Mouse (Mus musculus): Measurements from ENCODE around the gene Jchain. TPM values are rescaled to one million over a fixed set of nuclear protein-coding genes. Genes with fewer than 3 reads are reported as not detected.

Jchain gene
- polyA plus RNA-seq, 1 experiment from 2014 or later: 0.20 TPM

- Histone ChIP-seq H3K9ac (no peak overlapping the region), H3K27me3 (replicated peaks) (no peaks in the 10 kb centered on the region), H3K36me3 (no peaks in the 10 kb centered on the region), H3K9me3 (no peaks in the 10 kb centered on the region), H3K4me1 (replicated peaks) (no peaks in the 10 kb centered on the region), H3K27ac (no peak overlapping the region), H3K4me3 (replicated peaks) (no peak overlapping the region), H3K4me2 (replicated peaks) (no peak overlapping the region)
- 86% methylated on average over 5 of the region's 5 CpGs for WGBS
- ATAC-seq: no peak
Measured at GRCm38 (mm10) chr5:88491111-88491510, 36.6 kb downstream of the Jchain start.

GRCm38 (mm10) chr5:88489004-88489403 is 38.7 kb downstream of the Jchain start:
- Histone ChIP-seq H3K27me3 (replicated peaks) (no peaks in the 10 kb centered on the region), H3K9me3 (no peaks in the 10 kb centered on the region), H3K4me1 (replicated peaks) (no peaks in the 10 kb centered on the region), H3K9ac (no peak overlapping the region), H3K36me3 (no peaks in the 10 kb centered on the region), H3K4me3 (replicated peaks) (no peak overlapping the region), H3K27ac (no peak overlapping the region), H3K4me2 (replicated peaks) (no peak overlapping the region)
- 73% methylated on average over 2 of the region's 2 CpGs for WGBS
- no peak for ATAC-seq

GRCm38 (mm10) chr5:88487675-88488074 is 40.0 kb downstream of the Jchain start, which contains the start of gene Enam:
Gene Enam, plus strand, starts transcription at chr5:88487975.
- no peak for ATAC-seq

More at GRCm38 (mm10) chr5:88487675-88488074, 40.0 kb downstream of the Jchain start, which contains the start of gene Enam:
- Histone ChIP-seq H3K9ac (no peak within 1 kb of the TSS), H3K9me3 (no peaks in the 10 kb centered on the region), H3K4me1 (replicated peaks) (no peaks in the 10 kb centered on the region), H3K27me3 (replicated peaks) (no peaks in the 10 kb centered on the region), H3K4me2 (replicated peaks) (no peak within 1 kb of the TSS), H3K4me3 (replicated peaks) (no peak within 1 kb of the TSS), H3K36me3 (no peaks in the 10 kb centered on the region), H3K27ac (no peak within 1 kb of the TSS)

Other genes starting within 250 kb of the Jchain start
- gene Prol1, start 210.6 kb downstream of the Jchain start, polyA plus RNA-seq (2015; fragmentation: Nextera tagmentation; extraction: Ambion mirVana): not detected in 2 replicates
- not detected in 2 replicates for gene Amtn, start 151.8 kb downstream of the Jchain start, polyA plus RNA-seq (2015; fragmentation: Nextera tagmentation; extraction: Ambion mirVana)
- not detected in 2 replicates for gene Ambn, start 71.9 kb downstream of the Jchain start, polyA plus RNA-seq (2015; fragmentation: Nextera tagmentation; extraction: Ambion mirVana)
- not detected in 2 replicates for gene Enam, start 39.9 kb downstream of the Jchain start, polyA plus RNA-seq (2015; fragmentation: Nextera tagmentation; extraction: Ambion mirVana)
- gene Utp3, start 26.6 kb upstream of the Jchain start, polyA plus RNA-seq (2015; fragmentation: Nextera tagmentation; extraction: Ambion mirVana): 59.4 and 61.2 TPM in 2 replicates
- 17.4 and 20.9 TPM in 2 replicates for gene Rufy3, start 37.1 kb upstream of the Jchain start, polyA plus RNA-seq (2015; fragmentation: Nextera tagmentation; extraction: Ambion mirVana)
- gene Grsf1, start 148.3 kb upstream of the Jchain start, polyA plus RNA-seq (2015; fragmentation: Nextera tagmentation; extraction: Ambion mirVana): 47.2 and 47.9 TPM in 2 replicates
- 9.6 and 11.4 TPM in 2 replicates for gene Mob1b, start 193.0 kb upstream of the Jchain start, polyA plus RNA-seq (2015; fragmentation: Nextera tagmentation; extraction: Ambion mirVana)
- gene Dck, start 237.1 kb upstream of the Jchain start, polyA plus RNA-seq (2015; fragmentation: Nextera tagmentation; extraction: Ambion mirVana): 38.0 and 44.2 TPM in 2 replicates

Measured in intestine, embryonic 15.5 days (tissue).